Mouse (Mus musculus) liver, embryonic 16.5 days (tissue): ENCODE measurements around the gene Slc25a10. TPM values are rescaled to one million over a fixed set of nuclear protein-coding genes. Genes with fewer than 3 reads are reported as not detected.

ENCODE experiments used
- ATAC-seq: fragments of 200-750 bp; cut with Nextera tagmentation; 2 replicates; pipeline ENCODE4 v1.8.0; 2017; ENCODE audit warnings: low read depth, mild to moderate bottlenecking, moderate number of reproducible peaks, moderate library complexity
- H3K27ac ChIP-seq: fragments of 300-500 bp; sonication (generic); 2 replicates; pipeline ENCODE4 v1.5.1; 2014; ENCODE audit warnings: mild to moderate bottlenecking, low read length
- H3K27me3 ChIP-seq: fragments of 300-500 bp; sonication (generic); 2 replicates; pipeline ENCODE4 v1.6.1; 2014; ENCODE audit warnings: low read depth, low read length, mixed read lengths; ENCODE audit not compliant: control insufficient read depth, insufficient read depth
- H3K36me3 ChIP-seq: fragments of 300-500 bp; sonication (generic); 2 replicates; pipeline ENCODE4 v1.6.1; 2014; ENCODE audit warnings: mild to moderate bottlenecking; ENCODE audit not compliant: control insufficient read depth, insufficient read depth
- H3K4me1 ChIP-seq: fragments of 300-500 bp; sonication (generic); 2 replicates; pipeline ENCODE4 v1.6.1; 2014; ENCODE audit warnings: low read depth, low read length, mixed read lengths; ENCODE audit not compliant: control insufficient read depth
- H3K4me2 ChIP-seq: fragments of 300-500 bp; sonication (generic); 2 replicates; pipeline ENCODE4 v1.6.1; 2014; ENCODE audit warnings: low read depth, low read length, mixed read lengths
- H3K4me3 ChIP-seq: fragments of 300-500 bp; sonication (generic); 2 replicates; pipeline ENCODE4 v1.5.1; 2014; ENCODE audit warnings: low read depth, mild to moderate bottlenecking, low read length
- H3K9ac ChIP-seq: fragments of 300-500 bp; sonication (generic); 2 replicates; pipeline ENCODE4 v1.6.1; 2014; ENCODE audit warnings: low read depth, low read length
- H3K9me3 ChIP-seq: fragments of 300-500 bp; sonication (generic); replicated peaks from 2 replicates; pipeline ENCODE4 v1.6.1; 2016; ENCODE audit warnings: low read length; ENCODE audit not compliant: control insufficient read depth
- WGBS: fragments of 180-500 bp; shearing (Covaris S2); extraction: QIAGEN DNeasy Blood & Tissue Kit; methylation state at CpG from one replicate; pipeline ENCODE4 v1.1.7; 2014; ENCODE audit not compliant: insufficient replicate concordance; 5-methylcytosine and 5-hydroxymethylcytosine counted together
- polyA plus RNA-seq: library from polyadenylated mRNA; unstranded; fragments of >200 nt; fragmentation: Nextera tagmentation; extraction: Ambion mirVana; gene quantifications from 2 replicates; pipeline ENCODE4 v1.2.1, GENCODE M21; 2015

Slc25a10 gene
- polyA plus RNA-seq: 37.0 and 38.9 TPM in 2 replicates

DNA sequence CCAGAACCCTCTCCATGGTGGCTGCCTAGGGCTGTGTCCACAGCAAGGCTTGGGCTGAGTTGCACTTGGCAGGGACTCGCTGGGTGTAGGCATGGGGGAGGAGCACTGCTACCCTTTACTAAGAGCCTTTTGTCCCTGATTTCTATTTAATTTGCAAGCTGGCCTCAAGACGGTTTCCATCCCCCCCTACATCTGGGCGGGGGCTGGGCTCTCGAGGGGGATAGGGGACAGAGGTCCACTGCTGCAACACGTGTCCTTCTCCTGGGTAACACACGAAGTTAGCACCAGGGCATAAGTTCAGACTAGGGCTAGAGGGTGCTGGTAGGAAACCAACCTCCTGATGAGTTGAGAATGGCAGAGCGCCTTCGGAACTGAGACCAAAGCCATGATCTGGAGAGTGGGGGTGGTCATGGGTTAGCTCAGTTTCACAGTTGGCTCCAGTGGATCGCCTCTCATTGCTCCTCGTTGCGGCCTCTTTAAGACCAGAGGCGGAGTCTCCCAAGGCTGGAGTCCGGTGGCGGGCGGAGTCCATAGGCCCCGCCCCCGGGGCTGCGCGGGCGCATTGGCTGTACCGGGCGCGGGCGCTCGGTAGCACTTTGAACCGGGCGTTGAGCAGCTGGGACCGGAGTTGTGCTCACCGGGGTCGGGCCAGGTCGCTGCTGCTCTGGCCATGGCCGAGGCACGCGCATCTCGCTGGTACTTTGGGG is at the start of gene Slc25a10:
Gene Slc25a10 (plus strand): TSS at position 524 of the 707 bp plus-strand sequence.
- H3K4me1 ChIP-seq: peaks cover 41% of the 10 kb centered on the region
- H3K36me3 ChIP-seq: peaks cover 19% of the 10 kb centered on the region
- no peaks in the 10 kb centered on the region for H3K9me3 ChIP-seq

DNA sequence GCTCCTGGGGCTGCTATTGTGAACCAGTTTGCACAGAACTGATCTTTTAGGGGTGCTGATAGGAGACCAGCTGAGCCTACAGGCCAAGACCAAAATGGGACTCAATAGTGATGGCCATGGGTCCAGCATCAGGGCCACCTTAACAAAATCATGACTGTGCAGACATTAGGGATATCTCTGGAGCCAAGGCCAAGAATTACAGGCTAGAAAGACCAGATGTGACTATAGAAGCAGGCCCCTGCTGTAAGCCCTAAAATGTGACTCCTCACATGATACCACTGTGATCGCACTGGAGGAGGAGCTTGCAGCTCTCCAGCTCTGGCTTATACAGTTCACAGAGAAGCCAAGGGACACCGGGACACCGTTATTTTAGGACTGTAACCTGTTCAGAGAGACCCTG is 49.3 kb upstream of the Slc25a10 start, which contains the start of gene Tspan10:
Gene Tspan10 (plus strand): TSS at position 301 of the 400 bp plus-strand sequence.
- Histone ChIP-seq H3K9ac (no peak within 1 kb of the TSS), H3K27ac (no peak within 1 kb of the TSS), H3K27me3 (no peaks in the 10 kb centered on the region), H3K9me3 (no peaks in the 10 kb centered on the region), H3K4me2 (no peak within 1 kb of the TSS), H3K4me1 (no peaks in the 10 kb centered on the region), H3K36me3 (no peaks in the 10 kb centered on the region), H3K4me3 (no peak within 1 kb of the TSS)
- ATAC-seq: no peak
- WGBS: 84% methylated on average over 3 of the region's 3 CpGs

More for the DNA sequence above, at the start of gene Slc25a10:
- WGBS: 0% methylated on average over 35 of the region's 35 CpGs
- peak; percentile 84 for ATAC-seq
- Histone ChIP-seq H3K27ac (peak within 1 kb of the TSS; percentile 89), H3K9ac (peak within 1 kb of the TSS; percentile 93), H3K4me2 (peak within 1 kb of the TSS; percentile 98), H3K4me3 (peak within 1 kb of the TSS; percentile 93), H3K27me3 (no peaks in the 10 kb centered on the region)

DNA sequence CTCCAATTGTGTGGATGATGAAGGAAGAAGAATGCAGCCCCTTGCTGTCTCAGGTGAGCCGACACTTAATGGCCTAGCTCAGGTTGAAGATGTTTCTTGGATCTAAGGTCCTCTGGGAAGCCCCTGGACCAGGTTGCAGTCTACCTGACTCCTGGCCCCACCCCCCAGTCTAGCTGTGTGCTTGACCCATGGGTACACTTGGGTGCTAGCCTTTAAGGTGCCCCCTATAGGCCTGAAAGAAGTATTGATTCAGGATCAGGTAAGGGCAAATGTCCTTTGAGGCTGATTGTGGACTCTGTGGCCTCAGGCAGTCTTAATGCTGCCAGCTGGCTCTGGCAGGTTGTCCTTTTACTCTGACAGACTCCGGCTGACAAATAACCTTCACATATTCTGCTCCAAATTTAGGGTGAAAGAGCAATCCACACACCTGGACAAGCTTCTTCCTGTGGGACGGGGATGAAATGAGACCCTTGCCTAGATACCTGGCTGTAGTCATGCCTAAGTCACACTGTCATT is 48.8 kb upstream of the Slc25a10 start:
- Histone ChIP-seq H3K9me3 (no peaks in the 10 kb centered on the region), H3K4me3 (no peak overlapping the region), H3K27me3 (no peaks in the 10 kb centered on the region), H3K4me1 (no peaks in the 10 kb centered on the region), H3K36me3 (no peaks in the 10 kb centered on the region), H3K27ac (no peak overlapping the region), H3K9ac (no peak overlapping the region), H3K4me2 (no peak overlapping the region)
- ATAC-seq: no peak
- WGBS: 67% methylated on average over 3 of the region's 3 CpGs

DNA sequence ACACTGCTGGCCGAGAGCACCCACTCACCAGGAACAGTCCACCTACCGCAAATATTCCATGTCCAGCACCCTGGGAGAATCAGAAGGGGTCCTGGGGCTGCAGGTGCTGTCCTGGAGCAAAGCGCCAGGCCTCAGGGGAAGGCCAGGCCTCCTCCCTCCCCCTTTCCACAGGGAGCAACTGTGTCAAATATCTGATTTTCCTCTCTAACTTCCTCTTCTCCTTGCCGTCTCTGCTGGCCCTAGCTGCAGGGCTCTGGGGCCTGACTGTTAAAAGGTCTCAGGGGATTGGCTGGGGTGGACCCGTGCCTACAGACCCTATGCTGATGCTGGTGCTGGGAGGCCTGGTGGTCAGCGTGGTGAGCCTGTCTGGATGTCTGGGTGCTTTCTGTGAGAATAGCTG is 47.5 kb upstream of the Slc25a10 start:
- no peak overlapping the region for H3K27ac ChIP-seq
- no peak overlapping the region for H3K4me2 ChIP-seq
- no peak overlapping the region for H3K9ac ChIP-seq
- WGBS: 50% methylated on average over 6 of the region's 6 CpGs
- H3K9me3 ChIP-seq: no peaks in the 10 kb centered on the region
- no peak overlapping the region for H3K4me3 ChIP-seq
- no peaks in the 10 kb centered on the region for H3K27me3 ChIP-seq
- H3K4me1 ChIP-seq: no peaks in the 10 kb centered on the region
- no peak for ATAC-seq
- H3K36me3 ChIP-seq: no peaks in the 10 kb centered on the region

DNA sequence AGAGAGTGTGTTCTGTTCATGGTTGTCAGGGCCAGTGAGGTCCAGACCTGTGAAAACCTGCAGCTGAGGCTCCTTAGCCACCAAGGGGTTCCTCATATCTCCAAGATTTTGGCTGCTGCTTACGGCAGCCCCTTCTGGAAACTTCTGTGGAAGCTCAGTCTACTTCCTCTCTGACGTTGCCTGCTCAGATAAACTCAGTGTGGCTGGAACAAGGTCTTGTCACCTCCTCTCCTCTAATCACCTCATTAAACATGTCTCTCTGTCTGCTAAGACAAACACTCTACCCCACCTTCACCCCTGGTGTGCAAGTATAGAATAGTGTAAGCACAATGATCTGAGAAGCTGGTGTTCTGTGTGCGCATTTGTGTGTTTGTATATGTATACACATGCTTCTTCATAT is 46.2 kb upstream of the Slc25a10 start:
- Histone ChIP-seq H3K9ac (no peak overlapping the region), H3K9me3 (no peaks in the 10 kb centered on the region), H3K36me3 (no peaks in the 10 kb centered on the region), H3K27ac (no peak overlapping the region), H3K4me2 (no peak overlapping the region), H3K27me3 (no peaks in the 10 kb centered on the region), H3K4me1 (no peaks in the 10 kb centered on the region), H3K4me3 (no peak overlapping the region)
- 38% methylated on average over 3 of the region's 3 CpGs for WGBS
- no peak for ATAC-seq

- H3K4me2 ChIP-seq: no peak overlapping the region
- no peak overlapping the region for H3K4me3 ChIP-seq
Observed at GRCm38 (mm10) chr11:120447179-120447578, 44.5 kb upstream of the Slc25a10 start.

DNA sequence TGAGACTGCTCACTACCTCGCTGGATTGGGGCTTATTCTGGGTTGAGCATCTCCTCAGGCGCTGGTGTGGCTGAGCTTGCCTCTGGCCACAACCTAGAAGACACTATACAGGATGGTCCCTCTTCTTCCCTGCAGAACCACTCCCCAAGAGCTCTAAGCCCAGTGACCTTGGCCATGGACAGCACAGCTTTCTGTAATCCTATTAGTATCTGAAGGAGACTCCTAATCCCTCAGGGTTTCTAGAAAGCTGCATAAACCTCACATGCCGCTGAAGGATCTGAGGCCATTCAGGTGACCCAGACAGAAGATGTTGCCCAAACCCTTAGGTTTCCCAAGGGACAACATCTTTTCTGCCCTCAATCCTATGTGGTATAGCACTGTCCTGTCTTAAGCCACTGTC is 39.4 kb upstream of the Slc25a10 start:
- Histone ChIP-seq H3K4me3 (no peak overlapping the region), H3K9me3 (no peaks in the 10 kb centered on the region), H3K36me3 (no peaks in the 10 kb centered on the region), H3K4me2 (no peak overlapping the region), H3K27ac (no peak overlapping the region), H3K4me1 (peaks cover 26% of the 10 kb centered on the region), H3K27me3 (no peaks in the 10 kb centered on the region), H3K9ac (no peak overlapping the region)
- 66% methylated on average over 3 of the region's 3 CpGs for WGBS
- no peak for ATAC-seq

More at GRCm38 (mm10) chr11:120447179-120447578, 44.5 kb upstream of the Slc25a10 start:
- Histone ChIP-seq H3K9ac (no peak overlapping the region), H3K4me1 (no peaks in the 10 kb centered on the region), H3K9me3 (no peaks in the 10 kb centered on the region), H3K36me3 (no peaks in the 10 kb centered on the region), H3K27ac (no peak overlapping the region), H3K27me3 (no peaks in the 10 kb centered on the region)
- 67% methylated on average over 7 of the region's 7 CpGs for WGBS
- ATAC-seq: no peak

DNA sequence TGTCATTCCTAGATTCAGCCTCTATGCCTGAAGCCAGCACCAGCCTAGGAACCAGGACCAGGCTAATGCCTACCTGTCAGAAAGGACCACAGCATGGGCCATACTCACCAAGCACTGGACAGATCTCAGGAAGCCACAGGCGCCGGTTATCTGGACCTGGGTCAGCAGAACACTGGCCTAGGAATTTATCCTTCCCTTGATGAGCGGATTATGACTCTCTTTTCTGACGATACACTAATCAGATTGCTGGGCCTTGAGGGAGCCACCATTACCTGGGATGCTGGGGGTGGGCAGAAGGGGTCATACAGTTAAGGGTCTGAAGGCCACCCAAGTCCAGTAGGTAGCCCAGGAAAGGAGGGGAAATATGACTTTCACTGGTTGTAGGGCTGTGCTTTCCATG is 38.3 kb upstream of the Slc25a10 start, which contains the start of gene Pde6g:
Gene Pde6g (minus strand): TSS at position 195 of the 400 bp plus-strand sequence.
- H3K9me3 ChIP-seq: no peaks in the 10 kb centered on the region
- 75% methylated on average over 4 of the region's 4 CpGs for WGBS
- no peaks in the 10 kb centered on the region for H3K36me3 ChIP-seq
- peaks cover 28% of the 10 kb centered on the region for H3K4me1 ChIP-seq
- H3K27me3 ChIP-seq: no peaks in the 10 kb centered on the region
- H3K9ac ChIP-seq: no peak within 1 kb of the TSS
- H3K27ac ChIP-seq: no peak within 1 kb of the TSS
- H3K4me2 ChIP-seq: no peak within 1 kb of the TSS
- no peak for ATAC-seq
- H3K4me3 ChIP-seq: no peak within 1 kb of the TSS

DNA sequence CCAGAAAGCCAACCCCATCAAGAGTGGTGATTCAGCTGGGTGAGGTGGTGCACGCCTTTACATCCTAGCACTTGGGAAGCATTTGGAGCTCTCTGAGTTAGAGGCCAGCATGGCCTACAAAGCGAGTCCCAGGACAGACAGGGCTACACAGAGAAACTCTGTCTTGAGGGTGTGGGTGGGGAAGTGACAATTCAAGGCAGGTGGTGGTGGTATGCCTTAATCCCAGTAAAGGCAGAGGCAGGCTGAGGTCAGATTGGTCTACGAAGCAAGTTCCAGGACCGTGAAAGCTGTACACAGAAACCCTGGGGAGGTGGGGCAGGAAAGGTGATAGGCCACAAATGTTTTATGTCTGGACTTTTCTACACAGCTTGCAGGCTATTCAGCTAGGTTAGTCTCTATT is 36.7 kb upstream of the Slc25a10 start:
- H3K27ac ChIP-seq: peak overlapping the region; percentile 45

More for the DNA sequence above, 36.7 kb upstream of the Slc25a10 start:
- 90% methylated on average over 4 of the region's 4 CpGs for WGBS
- peaks cover 39% of the 10 kb centered on the region for H3K4me1 ChIP-seq
- no peak overlapping the region for H3K4me3 ChIP-seq
- no peak overlapping the region; the same call in 1 of the 2 replicates for H3K9ac ChIP-seq
- ATAC-seq: no peak
- no peaks in the 10 kb centered on the region for H3K27me3 ChIP-seq
- no peaks in the 10 kb centered on the region for H3K9me3 ChIP-seq
- peak overlapping the region; percentile 30; the same call in 1 of the 2 replicates for H3K4me2 ChIP-seq
- H3K36me3 ChIP-seq: no peaks in the 10 kb centered on the region
